Mouse (Mus musculus) right cerebral cortex, postnatal 14 days (tissue): ENCODE measurements at regions not wholly inside any gene's neighbourhood (a gene's known extent, or its start where the extent isn't known, plus 50 kb on each side); places are given as distances from the start of the nearest gene placed in this dataset.

Experiments
- DNase-seq: peaks from one replicate; pipeline ENCODE4 v3.0.0; 2022

DNA sequence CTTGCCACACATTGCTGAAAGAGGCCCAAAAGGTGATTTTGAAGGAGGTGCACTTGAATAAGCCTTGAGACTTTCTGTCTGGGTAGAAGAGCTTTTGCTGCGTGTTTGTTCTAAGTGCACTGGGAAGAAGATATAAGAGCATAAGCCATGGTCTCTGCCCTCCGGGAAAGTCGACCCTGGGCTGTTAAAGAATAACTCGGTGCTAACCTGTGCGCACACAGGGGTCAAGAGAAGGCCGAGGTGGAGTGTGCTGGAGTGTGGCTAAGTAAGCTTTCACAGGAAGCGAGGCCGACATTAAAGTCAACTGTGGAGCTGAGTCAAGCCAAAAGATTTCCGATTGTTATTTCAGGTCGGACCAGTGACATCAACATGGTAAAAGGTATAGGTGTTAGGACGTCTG lies 473.0 kb downstream of the Slc4a3 start:
- DNase-seq: no peak

DNA sequence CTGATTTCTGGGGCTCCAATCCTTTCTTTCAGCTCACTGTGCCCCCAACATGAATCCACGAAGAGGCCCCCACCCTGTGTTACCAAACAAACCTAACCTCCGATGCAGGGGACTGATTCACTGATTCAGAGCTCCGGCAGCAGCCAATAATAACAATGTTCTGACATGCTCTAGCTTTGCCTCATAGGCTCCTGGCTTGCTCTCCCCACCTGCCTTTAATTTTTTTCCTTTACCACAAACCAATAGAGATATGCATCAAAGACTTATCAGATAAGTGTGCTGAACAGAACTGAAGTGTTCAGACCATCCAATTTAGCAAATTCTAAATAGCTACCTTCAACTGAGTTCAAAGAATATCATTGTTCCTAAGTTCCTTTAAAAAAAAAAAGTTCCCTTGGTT lies 478.6 kb downstream of the Slc4a3 start:
- DNase-seq: no peak

DNA sequence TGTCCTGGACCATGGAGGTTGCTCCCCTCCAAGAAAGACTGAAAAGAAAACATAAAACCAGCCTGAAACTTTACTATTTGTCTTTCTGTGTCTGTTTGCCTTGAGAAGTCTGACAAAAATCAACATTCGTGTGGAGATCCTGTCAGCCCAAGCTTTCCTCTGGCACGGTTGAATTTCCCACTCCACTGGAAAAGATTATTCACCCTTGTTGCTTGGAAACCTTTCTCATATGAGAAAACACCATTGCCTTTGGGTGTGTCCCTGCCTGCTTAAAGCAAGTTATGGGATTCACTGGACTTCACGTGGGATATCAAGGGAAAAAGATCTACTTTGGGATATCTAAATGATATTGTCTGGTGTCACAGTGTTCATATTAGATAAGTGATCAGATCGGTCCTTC lies 479.3 kb downstream of the Slc4a3 start:
- no peak for DNase-seq

GRCm38 (mm10) chr1:76029059-76029458 lies 483.0 kb downstream of the Slc4a3 start:
- DNase-seq: no peak

DNA sequence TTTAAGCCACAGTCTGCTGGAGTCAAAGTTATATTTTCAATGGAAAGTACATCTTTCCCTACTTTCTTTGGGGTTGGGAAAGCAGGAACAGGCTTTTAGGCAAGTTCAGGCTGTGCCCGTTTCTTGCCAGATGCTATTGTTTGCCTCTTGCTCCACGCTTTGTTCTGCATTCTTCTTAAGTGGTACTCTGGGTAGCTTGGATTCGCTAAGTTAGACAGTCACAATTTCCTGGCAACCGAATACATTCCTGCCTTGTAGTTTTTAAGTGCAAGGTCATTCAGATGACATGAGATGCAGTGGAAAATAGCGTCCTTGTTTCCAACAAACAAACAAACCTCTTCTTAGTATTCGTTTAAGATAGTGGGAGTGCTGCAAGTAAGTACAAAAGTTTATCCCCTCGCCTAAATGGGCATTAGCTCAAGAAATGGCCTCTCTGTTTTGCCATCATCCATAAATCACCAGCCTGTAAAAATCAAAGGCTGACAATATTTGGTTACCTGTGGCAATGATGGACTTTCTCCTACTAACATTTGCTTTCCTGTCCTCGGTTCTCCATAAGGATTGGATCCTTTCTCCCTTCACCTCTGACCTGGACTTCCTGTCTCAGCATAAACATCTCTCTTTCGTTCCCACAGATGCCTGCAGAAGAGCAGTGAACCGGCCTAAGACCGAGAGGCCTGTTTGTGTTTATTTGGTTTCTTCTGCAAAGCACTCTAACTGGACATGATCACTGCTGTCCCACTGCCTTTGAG lies 485.3 kb downstream of the Slc4a3 start:
- DNase-seq: no peak

- DNase-seq: no peak
These were observed 485.8 kb downstream of the Slc4a3 start for GRCm38 (mm10) chr1:76031923-76032285.

DNA sequence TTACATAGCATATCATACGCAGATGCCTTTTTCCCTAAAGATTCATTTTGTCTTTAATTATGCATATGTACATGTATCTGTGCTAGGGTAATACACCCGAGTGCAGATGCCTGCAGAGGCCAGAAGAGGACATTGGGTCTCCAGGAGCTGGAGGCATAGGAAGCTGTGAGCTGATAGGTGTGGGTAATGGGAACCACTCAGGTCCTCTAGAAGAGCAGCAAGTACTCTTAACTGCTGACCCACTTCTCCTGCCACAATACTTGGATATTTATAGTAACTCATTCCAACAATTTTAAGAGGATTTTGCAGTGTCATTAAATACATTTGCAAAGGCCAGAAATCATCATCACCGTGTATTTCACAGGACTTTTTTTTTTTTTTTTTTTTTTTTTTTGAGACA lies 486.6 kb downstream of the Slc4a3 start:
- no peak for DNase-seq

DNA sequence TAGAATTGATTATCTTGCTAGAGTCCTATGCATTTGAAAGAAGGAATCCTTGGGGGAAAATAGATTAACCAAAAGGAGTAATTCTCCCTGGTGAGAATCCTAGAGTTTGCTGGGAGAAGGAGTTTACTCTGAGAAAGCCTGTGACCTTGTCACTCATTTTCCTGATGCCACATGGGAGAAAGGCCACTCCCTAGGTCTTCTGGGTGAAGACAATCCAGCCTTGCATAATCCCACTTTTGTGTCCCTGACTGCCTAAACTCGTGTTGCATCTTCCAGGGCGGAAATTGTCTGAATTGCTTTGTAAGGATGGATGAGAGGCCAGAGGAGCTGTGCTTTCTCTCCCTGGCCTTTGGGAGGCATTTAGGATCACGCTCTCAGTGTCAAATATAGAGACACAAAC lies 490.2 kb downstream of the Slc4a3 start:
- no peak for DNase-seq

- peak; percentile 12 for DNase-seq
These were observed 493.1 kb downstream of the Slc4a3 start for GRCm38 (mm10) chr1:76039029-76039655.

DNA sequence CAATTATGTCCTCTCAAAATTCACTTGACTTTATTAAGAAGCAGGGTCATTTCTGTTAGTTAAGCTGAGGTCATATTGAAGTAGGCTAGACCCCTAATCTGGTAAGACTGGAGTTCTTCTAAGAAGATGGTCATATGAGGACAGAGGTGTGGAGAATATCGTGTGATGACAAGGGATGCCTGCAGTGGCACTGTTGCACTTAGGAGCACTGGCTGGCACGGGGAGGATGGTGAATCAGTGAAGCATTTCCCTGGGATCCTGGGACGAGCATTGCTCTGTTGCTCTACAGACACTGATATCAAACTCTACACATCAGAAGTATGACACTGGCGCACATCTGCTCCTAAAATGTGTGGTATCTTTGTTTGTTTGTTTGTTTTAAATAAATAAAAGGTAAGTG lies 493.6 kb downstream of the Slc4a3 start:
- DNase-seq: no peak

GRCm38 (mm10) chr1:76050264-76050663 lies 504.2 kb downstream of the Slc4a3 start:
- DNase-seq: no peak

DNA sequence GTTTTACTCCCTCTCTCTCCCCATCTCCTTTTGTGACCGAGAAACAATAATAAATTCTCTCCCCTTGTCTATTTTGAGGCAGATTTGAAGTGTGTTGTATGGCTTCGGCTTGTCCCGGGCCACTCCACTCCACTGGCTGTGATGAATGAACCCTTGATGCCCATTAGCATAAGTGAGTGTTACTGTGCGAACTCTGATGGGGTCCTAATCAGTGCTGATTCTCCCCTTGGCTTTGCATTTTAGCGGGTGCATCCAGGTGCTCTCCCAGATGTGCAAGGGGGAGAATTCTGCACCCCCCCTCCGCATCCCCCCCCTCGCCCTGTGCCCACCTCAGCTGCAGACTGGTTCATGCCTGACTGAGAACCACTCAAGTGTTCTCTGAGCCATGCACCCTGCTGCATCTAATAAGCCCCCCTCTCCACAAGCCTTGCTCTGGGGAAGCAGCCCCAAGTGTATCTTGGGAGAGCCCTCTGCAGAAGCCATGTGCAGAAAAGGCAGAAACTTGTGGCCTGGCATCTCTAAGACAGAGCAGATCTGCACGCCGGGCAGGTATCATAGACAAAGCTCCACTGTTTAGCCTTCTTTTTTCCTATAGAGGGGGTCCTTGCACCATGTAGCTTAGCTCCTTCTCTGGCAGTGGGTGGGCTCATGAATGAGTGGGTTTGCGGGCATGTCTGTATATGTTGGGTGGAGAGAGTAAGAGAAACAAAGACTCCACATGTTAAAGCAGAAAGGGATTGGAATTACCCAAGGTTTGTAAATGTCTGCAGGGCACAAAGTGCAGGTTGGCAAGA lies 507.5 kb downstream of the Slc4a3 start:
- DNase-seq: no peak

- no peak for DNase-seq
These were observed 519.7 kb downstream of the Slc4a3 start for GRCm38 (mm10) chr1:76065783-76066182.

DNA sequence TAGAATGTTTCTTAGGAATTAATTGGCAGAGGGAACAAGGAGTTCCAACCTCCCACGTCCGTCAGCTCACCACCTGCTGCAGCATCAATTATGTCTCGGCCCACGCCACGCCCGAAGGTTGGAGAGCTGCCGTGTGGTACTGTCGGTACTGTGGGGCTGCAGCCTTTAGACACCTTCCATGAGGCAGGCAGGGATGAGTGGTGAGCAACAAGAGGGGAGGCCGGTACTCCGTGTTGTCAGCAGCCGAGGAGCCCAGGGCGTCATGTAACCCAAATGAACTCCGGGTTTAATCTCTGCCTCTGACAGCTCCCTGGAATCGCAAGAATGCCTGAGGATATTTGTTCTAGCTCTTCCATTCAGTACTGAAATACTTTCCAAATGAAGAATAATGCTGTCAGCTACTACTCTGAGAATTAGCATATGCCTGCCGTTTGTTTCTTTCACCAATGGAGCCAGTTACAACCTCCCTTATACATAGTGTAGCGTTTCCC lies 524.8 kb downstream of the Slc4a3 start:
- DNase-seq: peak; percentile 72

- no peak for DNase-seq
These were observed 529.1 kb downstream of the Slc4a3 start for GRCm38 (mm10) chr1:76075213-76075612.

- DNase-seq: no peak
These were observed 529.8 kb downstream of the Slc4a3 start for GRCm38 (mm10) chr1:76075685-76076455.

- no peak for DNase-seq
These were observed 534.2 kb downstream of the Slc4a3 start for GRCm38 (mm10) chr1:76080241-76080640.

DNA sequence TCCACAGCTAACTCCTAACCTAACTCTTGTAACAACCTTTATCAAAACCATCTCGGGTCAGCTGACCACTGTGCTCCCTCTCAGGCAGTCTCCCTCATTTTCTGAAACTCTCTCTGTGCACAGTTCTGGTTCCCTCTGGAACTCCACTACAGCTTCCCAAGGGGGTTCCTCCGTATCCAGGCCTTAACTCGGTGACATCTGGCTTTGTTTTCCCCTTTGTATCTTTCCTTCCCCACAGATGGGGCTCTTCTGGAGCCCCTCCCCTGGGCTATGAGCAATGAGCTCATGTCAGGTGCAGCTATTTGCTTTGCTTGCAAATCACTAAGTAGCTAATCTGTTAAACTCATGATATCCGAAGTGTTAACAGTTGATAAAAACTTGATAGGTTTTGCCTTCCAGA lies 535.6 kb downstream of the Slc4a3 start:
- DNase-seq: no peak

- DNase-seq: no peak
These were observed 537.4 kb downstream of the Slc4a3 start for GRCm38 (mm10) chr1:76083273-76084036.

DNA sequence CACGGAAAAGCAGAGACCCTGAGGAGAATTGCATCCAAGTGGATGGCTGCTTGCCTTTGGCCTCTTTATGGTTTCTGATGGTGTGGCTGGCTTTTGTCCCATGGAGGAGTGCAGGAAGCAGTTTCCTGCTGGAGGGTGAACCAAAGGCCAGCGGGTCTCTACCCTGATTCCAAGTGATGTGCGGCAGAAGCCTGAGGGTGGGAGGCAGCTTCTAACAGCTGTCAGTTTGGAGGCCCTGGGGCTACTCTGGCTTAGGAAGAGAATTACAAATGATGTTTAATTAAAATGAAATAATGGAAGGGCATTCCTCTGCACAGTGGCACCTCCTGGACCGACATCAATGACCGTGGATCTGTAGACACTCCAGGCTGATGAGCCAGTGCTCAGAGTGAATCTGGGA lies 545.0 kb downstream of the Slc4a3 start:
- DNase-seq: no peak

- no peak for DNase-seq
These were observed 567.2 kb downstream of the Slc4a3 start for GRCm38 (mm10) chr1:76113281-76113680.

GRCm38 (mm10) chr1:76120840-76121239 lies 574.8 kb downstream of the Slc4a3 start:
- DNase-seq: no peak
